Mouse (Mus musculus): ENCODE results near the gene Fsd1.

GRCm38 (mm10) chr17:55996007-55996406 lies 9.7 kb downstream of the Fsd1 start:
- TF ChIP-seq RCOR1 (conservative IDR thresholded peaks at IDR 0.05; ENCODE audit: low read depth, low read length) (no peak), CHD1 (IDR thresholded peaks at IDR 0.05; ENCODE audit: low read depth, low read length) (no peak), UBTF (IDR thresholded peaks at IDR 0.05; ENCODE audit: low read depth, low read length) (no peak), ZC3H11A (IDR thresholded peaks at IDR 0.05; ENCODE audit: low read depth, low read length) (no peak), TCF12 (IDR thresholded peaks at IDR 0.05; ENCODE audit: low read depth, low read length) (no peak), NELFE (IDR thresholded peaks at IDR 0.05; ENCODE audit: low read depth, low read length) (no peak), MAX (IDR thresholded peaks at IDR 0.05; ENCODE audit: low read length) (no peak), POLR2A (IDR thresholded peaks at IDR 0.05; ENCODE audit: low read depth, low read length) (no peak), ELF1 (IDR thresholded peaks at IDR 0.05; ENCODE audit: low read depth, low read length) (no peak)

Data from CH12.LX (cell line).